Mouse (Mus musculus): Measurements from ENCODE around the gene Runx2. TPM values are rescaled to one million over a fixed set of nuclear protein-coding genes. Genes with fewer than 3 reads are reported as not detected.

The Runx2 gene
- polyA plus RNA-seq, 1 experiment: 1.7 TPM

GRCm38 (mm10) chr17:44545141-44545813 is 269.3 kb downstream of the Runx2 start:
- no peaks in the 10 kb centered on the region for H3K4me1 ChIP-seq (ENCODE audit: control insufficient read depth, insufficient read depth, low read length)
- DNase-seq: no peak
- WGBS: 41% methylated on average over 14 of the region's 14 CpGs
- H3K36me3 ChIP-seq (ENCODE audit: control insufficient read depth, insufficient read depth, low read length): no peaks in the 10 kb centered on the region
- TF ChIP-seq CTCF (conservative IDR thresholded peaks at IDR 0.05; ENCODE audit: insufficient read depth, insufficient read length, low read depth, low read length): no peak
- TF ChIP-seq POLR2A (IDR thresholded peaks at IDR 0.05; ENCODE audit: low read depth, low read length): no peak
- H3K4me3 ChIP-seq (ENCODE audit: insufficient read depth, low read depth, low read length): no peak overlapping the region
- no peak overlapping the region for H3K27ac ChIP-seq (ENCODE audit: insufficient read depth, low read depth, low read length)
- no peaks in the 10 kb centered on the region for H3K27me3 ChIP-seq (replicated peaks; ENCODE audit: control insufficient read depth, insufficient read depth, low read length)

GRCm38 (mm10) chr17:44542706-44543105 is 271.9 kb downstream of the Runx2 start:
- no peak for DNase-seq
- no peak for TF ChIP-seq POLR2A (IDR thresholded peaks at IDR 0.05; ENCODE audit: low read depth, low read length)
- H3K4me3 ChIP-seq (ENCODE audit: insufficient read depth, low read depth, low read length): no peak overlapping the region
- no peaks in the 10 kb centered on the region for H3K27me3 ChIP-seq (replicated peaks; ENCODE audit: control insufficient read depth, insufficient read depth, low read length)
- 93% methylated on average over 3 of the region's 3 CpGs for WGBS
- H3K27ac ChIP-seq (ENCODE audit: insufficient read depth, low read depth, low read length): no peak overlapping the region
- H3K36me3 ChIP-seq (ENCODE audit: control insufficient read depth, insufficient read depth, low read length): no peaks in the 10 kb centered on the region
- no peaks in the 10 kb centered on the region for H3K4me1 ChIP-seq (ENCODE audit: control insufficient read depth, insufficient read depth, low read length)

GRCm38 (mm10) chr17:44540699-44541098 is 273.9 kb downstream of the Runx2 start:
- no peak for TF ChIP-seq CTCF (conservative IDR thresholded peaks at IDR 0.05; ENCODE audit: insufficient read depth, insufficient read length, low read depth, low read length)
- TF ChIP-seq POLR2A (IDR thresholded peaks at IDR 0.05; ENCODE audit: low read depth, low read length): no peak

GRCm38 (mm10) chr17:44538921-44539320 is 275.7 kb downstream of the Runx2 start:
- no peak for DNase-seq
- 57% methylated on average over 11 of the region's 11 CpGs for WGBS
- H3K27me3 ChIP-seq (replicated peaks; ENCODE audit: control insufficient read depth, insufficient read depth, low read length): no peaks in the 10 kb centered on the region
- H3K4me3 ChIP-seq (ENCODE audit: insufficient read depth, low read depth, low read length): no peak overlapping the region
- H3K4me1 ChIP-seq (ENCODE audit: control insufficient read depth, insufficient read depth, low read length): no peaks in the 10 kb centered on the region
- H3K36me3 ChIP-seq (ENCODE audit: control insufficient read depth, insufficient read depth, low read length): no peaks in the 10 kb centered on the region
- H3K27ac ChIP-seq (ENCODE audit: insufficient read depth, low read depth, low read length): no peak overlapping the region
- no peak for TF ChIP-seq CTCF (conservative IDR thresholded peaks at IDR 0.05; ENCODE audit: insufficient read depth, insufficient read length, low read depth, low read length)
- TF ChIP-seq POLR2A (IDR thresholded peaks at IDR 0.05; ENCODE audit: low read depth, low read length): no peak

More at GRCm38 (mm10) chr17:44540699-44541098, 273.9 kb downstream of the Runx2 start:
- no peak overlapping the region for H3K4me3 ChIP-seq (ENCODE audit: insufficient read depth, low read depth, low read length)
- H3K27me3 ChIP-seq (replicated peaks; ENCODE audit: control insufficient read depth, insufficient read depth, low read length): no peaks in the 10 kb centered on the region
- no peaks in the 10 kb centered on the region for H3K36me3 ChIP-seq (ENCODE audit: control insufficient read depth, insufficient read depth, low read length)
- no peak overlapping the region for H3K27ac ChIP-seq (ENCODE audit: insufficient read depth, low read depth, low read length)
- DNase-seq: no peak
- H3K4me1 ChIP-seq (ENCODE audit: control insufficient read depth, insufficient read depth, low read length): no peaks in the 10 kb centered on the region
- 74% methylated on average over 5 of the region's 5 CpGs for WGBS

GRCm38 (mm10) chr17:44530000-44530399 is 284.6 kb downstream of the Runx2 start:
- no peaks in the 10 kb centered on the region for H3K4me1 ChIP-seq (ENCODE audit: control insufficient read depth, insufficient read depth, low read length)
- no peaks in the 10 kb centered on the region for H3K36me3 ChIP-seq (ENCODE audit: control insufficient read depth, insufficient read depth, low read length)
- no peak for TF ChIP-seq POLR2A (IDR thresholded peaks at IDR 0.05; ENCODE audit: low read depth, low read length)
- no peak for TF ChIP-seq CTCF (conservative IDR thresholded peaks at IDR 0.05; ENCODE audit: insufficient read depth, insufficient read length, low read depth, low read length)
- peak; percentile 28 for DNase-seq
- 82% methylated on average over 6 of the region's 6 CpGs for WGBS
- no peak overlapping the region for H3K27ac ChIP-seq (ENCODE audit: insufficient read depth, low read depth, low read length)
- no peaks in the 10 kb centered on the region for H3K27me3 ChIP-seq (replicated peaks; ENCODE audit: control insufficient read depth, insufficient read depth, low read length)
- H3K4me3 ChIP-seq (ENCODE audit: insufficient read depth, low read depth, low read length): no peak overlapping the region

- no peak for TF ChIP-seq CTCF (conservative IDR thresholded peaks at IDR 0.05; ENCODE audit: insufficient read depth, insufficient read length, low read depth, low read length)
- no peak for TF ChIP-seq POLR2A (IDR thresholded peaks at IDR 0.05; ENCODE audit: low read depth, low read length)
- H3K27me3 ChIP-seq (replicated peaks; ENCODE audit: control insufficient read depth, insufficient read depth, low read length): no peaks in the 10 kb centered on the region
- no peak overlapping the region for H3K27ac ChIP-seq (ENCODE audit: insufficient read depth, low read depth, low read length)
- 64% methylated on average over 4 of the region's 4 CpGs for WGBS
- H3K36me3 ChIP-seq (ENCODE audit: control insufficient read depth, insufficient read depth, low read length): no peaks in the 10 kb centered on the region
- no peak for DNase-seq
- H3K4me3 ChIP-seq (ENCODE audit: insufficient read depth, low read depth, low read length): no peak overlapping the region
- H3K4me1 ChIP-seq (ENCODE audit: control insufficient read depth, insufficient read depth, low read length): no peaks in the 10 kb centered on the region
These were observed 286.0 kb downstream of the Runx2 start for GRCm38 (mm10) chr17:44528617-44529016.

GRCm38 (mm10) chr17:44524146-44524545 is 290.5 kb downstream of the Runx2 start:
- 58% methylated on average over 1 of the region's 1 CpGs for WGBS
- TF ChIP-seq POLR2A (IDR thresholded peaks at IDR 0.05; ENCODE audit: low read depth, low read length): no peak
- no peak for TF ChIP-seq CTCF (conservative IDR thresholded peaks at IDR 0.05; ENCODE audit: insufficient read depth, insufficient read length, low read depth, low read length)

More at GRCm38 (mm10) chr17:44524146-44524545, 290.5 kb downstream of the Runx2 start:
- Histone ChIP-seq H3K27me3 (replicated peaks; ENCODE audit: control insufficient read depth, insufficient read depth, low read length) (no peaks in the 10 kb centered on the region), H3K27ac (ENCODE audit: insufficient read depth, low read depth, low read length) (no peak overlapping the region), H3K4me1 (ENCODE audit: control insufficient read depth, insufficient read depth, low read length) (peaks cover under 1% of the 10 kb centered on the region; the same call in 1 of the 2 replicates), H3K4me3 (ENCODE audit: insufficient read depth, low read depth, low read length) (no peak overlapping the region), H3K36me3 (ENCODE audit: control insufficient read depth, insufficient read depth, low read length) (no peaks in the 10 kb centered on the region)
- DNase-seq: no peak
